Mouse (Mus musculus): ENCODE results near the gene Pgm5.

The Pgm5 gene

GRCm38 (mm10) chr19:24701716-24702115 is 159.9 kb downstream of the Pgm5 start:
- DNase-seq = no peak

GRCm38 (mm10) chr19:24700664-24701063 is 161.0 kb downstream of the Pgm5 start:
- DNase-seq = no peak

DNA sequence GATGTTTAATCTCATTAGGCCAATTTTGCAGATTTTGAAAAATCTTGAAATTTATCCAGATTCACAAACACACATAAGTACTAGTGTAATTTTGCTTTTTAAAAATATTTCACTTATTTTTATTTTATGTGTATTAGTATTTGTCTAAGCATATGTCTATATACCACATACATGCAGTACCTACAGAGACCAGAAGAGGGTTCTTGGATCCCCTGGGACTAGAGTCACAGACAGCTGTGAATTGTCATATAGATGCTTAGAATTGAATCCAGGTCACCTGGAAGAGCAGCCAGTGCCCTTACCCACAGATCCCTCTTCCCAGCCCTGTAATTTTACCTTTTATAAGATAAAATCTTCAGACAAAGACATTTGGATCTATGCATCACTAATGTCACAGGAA is 161.7 kb downstream of the Pgm5 start:
- no peak for DNase-seq

- no peak for DNase-seq
Observed at GRCm38 (mm10) chr19:24699196-24699595, 162.5 kb downstream of the Pgm5 start.

DNA sequence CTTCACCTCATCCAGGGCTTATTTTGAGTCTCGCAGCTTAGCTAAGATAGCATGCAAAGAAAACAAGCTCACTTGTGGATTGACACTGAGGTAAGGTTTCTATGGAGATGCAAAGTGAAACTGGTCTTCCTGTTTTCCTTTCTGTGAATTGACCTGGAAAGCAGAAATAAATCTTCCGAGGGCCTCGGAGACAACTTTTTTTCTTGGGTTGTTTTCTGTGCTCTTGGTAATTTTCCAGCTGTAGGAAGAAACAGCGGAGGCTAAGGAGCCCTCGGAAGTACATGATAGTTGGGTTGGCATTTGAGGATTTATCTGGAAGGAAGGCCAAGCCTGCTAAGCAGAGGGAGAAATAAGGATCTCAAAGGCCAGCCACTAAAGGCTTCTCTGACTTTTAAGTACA is 163.0 kb downstream of the Pgm5 start:
- DNase-seq = no peak

DNA sequence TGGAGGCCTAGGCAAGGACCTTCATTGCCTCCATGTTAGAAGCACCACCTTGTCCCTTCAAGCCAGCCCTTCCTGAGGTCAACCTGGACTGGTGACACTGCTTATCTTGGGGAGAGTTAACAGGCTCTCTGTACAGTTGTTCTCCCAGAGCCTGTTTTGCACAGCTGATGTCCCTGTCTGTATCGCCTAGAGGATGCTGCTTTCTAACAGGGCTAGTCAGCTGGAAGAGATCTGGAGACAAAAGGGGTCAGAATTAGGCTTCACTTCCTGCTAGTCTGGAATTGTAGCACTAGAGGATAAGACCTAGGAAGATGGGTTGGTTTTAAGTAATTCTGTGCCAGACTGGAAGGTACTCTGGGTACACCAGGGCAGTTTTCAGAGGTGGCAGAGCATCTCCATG is 163.7 kb downstream of the Pgm5 start:
- no peak for DNase-seq

GRCm38 (mm10) chr19:24692691-24693090 is 169.0 kb downstream of the Pgm5 start:
- DNase-seq = no peak

GRCm38 (mm10) chr19:24689531-24689930 is 172.1 kb downstream of the Pgm5 start:
- DNase-seq = no peak

- no peak for DNase-seq
Observed at GRCm38 (mm10) chr19:24688327-24688726, 173.3 kb downstream of the Pgm5 start.

GRCm38 (mm10) chr19:24686411-24686810 is 175.2 kb downstream of the Pgm5 start:
- no peak for DNase-seq

GRCm38 (mm10) chr19:24683016-24683720 is 178.5 kb downstream of the Pgm5 start:
- DNase-seq = no peak

- peak; percentile 35 for DNase-seq
Observed at GRCm38 (mm10) chr19:24677242-24677984, 184.2 kb downstream of the Pgm5 start.

GRCm38 (mm10) chr19:24676429-24676828 is 185.2 kb downstream of the Pgm5 start:
- DNase-seq = no peak

GRCm38 (mm10) chr19:24673762-24674161 is 187.9 kb downstream of the Pgm5 start, which contains the start of gene Tmem252:
Gene Tmem252, plus strand, starts transcription at chr19:24674008.
- DNase-seq = no peak

DNA sequence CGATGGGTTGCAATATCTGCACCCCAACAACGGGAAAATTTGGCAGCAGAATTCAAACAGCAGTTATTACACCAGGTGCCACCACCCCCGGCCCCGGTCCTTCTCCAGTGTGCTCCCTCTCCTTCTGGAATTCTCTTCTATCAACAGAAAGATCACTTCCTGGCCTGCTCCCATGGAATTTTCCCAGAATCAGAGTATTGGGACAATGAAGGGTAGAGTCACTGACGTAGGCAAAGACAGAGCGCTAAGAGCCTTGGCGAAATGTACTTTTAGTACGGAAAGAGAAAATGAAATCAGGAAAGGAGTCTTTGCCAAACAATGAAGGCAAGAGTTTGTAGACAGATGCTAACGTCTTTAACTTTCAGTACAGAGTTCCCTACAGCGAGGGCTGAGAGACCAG is 188.3 kb downstream of the Pgm5 start:
- no peak for DNase-seq

DNA sequence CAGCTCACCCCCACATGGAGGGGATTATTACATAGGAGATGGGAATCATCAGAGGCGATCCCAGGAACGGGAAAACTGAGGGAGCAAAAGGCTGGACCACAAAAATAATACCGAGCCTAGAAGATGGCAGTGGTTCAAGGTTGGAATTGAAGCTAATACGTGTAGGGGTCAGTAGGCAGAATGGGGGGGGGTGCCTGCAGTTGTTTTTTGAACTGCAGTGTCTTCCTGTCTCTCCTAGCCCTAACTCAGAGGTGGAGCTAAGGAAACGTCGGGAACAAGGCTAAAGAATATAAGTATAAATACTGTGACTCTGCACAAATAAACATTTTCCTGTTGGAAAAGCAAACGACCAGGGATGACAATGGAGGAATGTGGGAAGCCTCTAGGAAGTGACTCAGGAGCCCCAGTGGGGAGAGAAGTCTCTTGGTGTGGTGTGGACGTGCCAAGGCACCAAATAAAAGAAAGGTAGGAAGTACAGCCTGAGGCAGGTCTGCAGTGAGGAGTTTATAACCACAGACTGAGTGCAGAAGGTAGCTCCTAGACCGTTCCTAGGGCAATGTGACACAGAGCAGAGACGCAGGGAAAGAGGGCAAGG is 189.2 kb downstream of the Pgm5 start:
- no peak for DNase-seq

DNA sequence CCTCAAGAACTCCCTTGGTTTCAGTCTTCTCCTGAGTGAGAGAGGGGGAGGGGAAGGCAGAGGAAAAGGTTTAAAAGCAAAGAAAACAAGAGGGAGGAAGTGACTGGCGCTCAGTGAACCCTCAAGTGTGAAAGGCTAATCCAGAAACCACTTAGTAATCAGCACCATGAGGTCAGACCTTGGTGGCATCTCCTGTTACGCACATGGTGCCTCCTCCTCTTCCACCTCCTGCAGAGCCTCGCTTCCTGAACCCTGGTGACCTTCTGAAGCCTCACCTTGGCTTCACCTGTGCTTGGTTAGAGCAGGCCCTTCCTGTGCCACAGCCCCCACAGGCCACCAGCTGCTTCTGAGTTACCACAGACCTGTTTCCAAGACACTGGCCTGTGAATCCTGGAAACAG is 190.1 kb downstream of the Pgm5 start:
- DNase-seq = no peak

DNA sequence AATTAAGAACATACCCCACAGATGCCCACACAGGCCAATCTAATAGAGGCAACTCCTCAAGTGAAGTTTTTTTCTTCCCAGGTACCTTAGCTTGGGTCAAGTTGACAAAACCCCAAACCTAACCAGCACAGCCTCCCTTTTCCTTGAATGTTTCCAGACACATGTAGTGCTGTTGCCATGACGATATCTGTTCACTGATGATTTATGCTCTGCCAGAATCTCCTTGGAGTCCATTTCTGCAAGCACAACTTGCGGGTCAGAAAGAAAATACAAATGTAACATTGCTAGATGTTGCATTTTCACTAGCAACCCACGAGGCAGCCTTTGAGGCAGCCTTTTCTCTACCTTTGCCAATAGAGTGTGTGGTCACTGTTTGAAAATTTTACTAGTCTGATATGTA is 194.1 kb downstream of the Pgm5 start:
- DNase-seq = no peak

GRCm38 (mm10) chr19:24665771-24666170 is 195.9 kb downstream of the Pgm5 start:
- DNase-seq = peak; percentile 63

GRCm38 (mm10) chr19:24662346-24662745 is 199.3 kb downstream of the Pgm5 start:
- no peak for DNase-seq

- DNase-seq = no peak
Observed at GRCm38 (mm10) chr19:24656981-24657380, 204.7 kb downstream of the Pgm5 start.

DNA sequence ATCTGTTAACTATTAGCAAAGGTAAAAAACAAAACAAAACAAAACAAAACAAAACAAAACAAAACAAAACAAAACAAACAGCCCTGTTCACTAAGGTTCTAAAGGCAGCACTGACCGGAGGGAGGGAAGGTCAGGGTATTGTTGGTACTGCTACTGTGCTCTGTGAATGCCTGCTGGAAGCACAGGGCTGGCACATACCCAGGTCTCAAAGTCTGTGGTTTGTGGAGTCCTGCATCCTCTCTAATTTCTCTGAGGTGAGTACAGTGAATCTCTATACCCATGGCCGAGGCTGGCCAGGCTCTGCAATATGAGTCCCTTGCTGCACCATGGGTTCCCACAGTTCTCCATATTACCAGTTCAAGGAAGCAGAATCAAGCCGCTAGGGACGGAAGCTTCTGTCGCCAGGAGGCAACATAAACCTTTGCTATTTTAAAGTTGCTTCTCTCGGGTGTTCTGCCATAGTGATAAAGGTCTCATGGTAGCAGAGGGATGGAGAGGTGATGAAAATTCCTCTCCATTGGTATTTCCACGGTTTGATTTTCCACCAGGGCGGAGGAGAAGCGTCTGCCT is 208.3 kb downstream of the Pgm5 start:
- no peak for DNase-seq

DNA sequence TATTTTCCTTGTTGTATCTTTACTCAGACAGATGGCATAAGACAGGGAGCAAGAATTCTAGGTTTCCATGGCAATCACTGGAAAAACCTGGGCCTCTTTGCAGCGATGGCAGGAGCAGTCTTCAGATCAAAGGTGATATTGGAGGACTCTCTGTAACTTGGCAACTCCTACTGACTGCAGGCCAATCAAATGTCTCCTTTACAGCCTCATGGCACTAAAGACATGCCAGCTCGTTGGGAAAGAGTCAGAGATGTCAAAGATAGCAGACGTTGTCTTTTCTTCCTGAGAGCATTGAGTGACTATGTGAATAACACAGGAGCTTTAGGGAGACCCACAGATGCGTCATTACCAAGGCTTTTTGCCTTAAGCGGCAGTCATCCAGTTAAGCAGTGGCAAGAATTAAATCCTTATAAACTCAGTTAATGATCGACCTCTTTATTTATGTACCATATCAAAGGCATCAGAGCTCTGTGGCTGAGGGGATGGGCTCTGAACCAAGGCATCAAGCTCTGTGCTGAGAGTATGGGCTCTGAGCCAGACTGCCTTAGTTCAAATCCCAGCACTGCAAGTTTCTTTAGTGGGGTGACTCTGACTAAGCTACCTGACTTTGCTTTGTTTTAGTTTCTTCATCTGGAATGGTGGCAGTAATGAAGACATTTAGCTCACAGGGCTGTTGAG is 209.2 kb downstream of the Pgm5 start:
- DNase-seq = no peak
